Mouse (Mus musculus) MEL-GATA-1-ER (cell line): ENCODE measurements at regions not wholly inside any gene's neighbourhood (a gene's known extent, or its start where the extent isn't known, plus 50 kb on each side); places are given as distances from the start of the nearest gene placed in this dataset.

ENCODE experiments used
- DNase-seq: peaks from one replicate; pipeline ENCODE4 v3.0.0-alpha.2; 2012; ENCODE audit warnings: low read depth; ENCODE audit errors: extremely low read depth

GRCm38 (mm10) chr12:39073289-39074022, 294.3 kb downstream of the Etv1 start:
- no peak for DNase-seq

GRCm38 (mm10) chr12:39086285-39086684, 307.1 kb downstream of the Etv1 start:
- no peak for DNase-seq

GRCm38 (mm10) chr12:39094638-39095230, 315.6 kb downstream of the Etv1 start:
- DNase-seq: no peak

- DNase-seq: no peak
Observed at GRCm38 (mm10) chr12:39123391-39124095, 344.4 kb downstream of the Etv1 start.

GRCm38 (mm10) chr12:39154689-39155088, 375.5 kb downstream of the Etv1 start:
- no peak for DNase-seq

- DNase-seq: no peak
Observed at GRCm38 (mm10) chr12:39176958-39177357, 397.8 kb downstream of the Etv1 start.

GRCm38 (mm10) chr12:39224073-39224472, 444.9 kb downstream of the Etv1 start:
- DNase-seq: no peak

- no peak for DNase-seq
Observed at GRCm38 (mm10) chr12:39256605-39257004, 477.4 kb downstream of the Etv1 start.

- DNase-seq: no peak
Observed at GRCm38 (mm10) chr12:39257571-39257970, 478.4 kb downstream of the Etv1 start.

- no peak for DNase-seq
Observed at GRCm38 (mm10) chr12:39289676-39290075, 510.5 kb downstream of the Etv1 start.

- DNase-seq: no peak
Observed at GRCm38 (mm10) chr12:39301351-39302212, 522.4 kb downstream of the Etv1 start.

- DNase-seq: no peak
Observed at GRCm38 (mm10) chr12:39302213-39302591, 523.0 kb downstream of the Etv1 start.

- no peak for DNase-seq
Observed at GRCm38 (mm10) chr12:39307746-39308145, 528.6 kb downstream of the Etv1 start.

- no peak for DNase-seq
Observed at GRCm38 (mm10) chr12:39309905-39310304, 530.7 kb downstream of the Etv1 start.

GRCm38 (mm10) chr12:39317229-39317628, 538.0 kb downstream of the Etv1 start:
- no peak for DNase-seq

- DNase-seq: no peak
Observed at GRCm38 (mm10) chr12:39321453-39321852, 542.3 kb downstream of the Etv1 start.

- DNase-seq: no peak
Observed at GRCm38 (mm10) chr12:39326157-39326556, 547.0 kb downstream of the Etv1 start.

- no peak for DNase-seq
Observed at GRCm38 (mm10) chr12:39326668-39327299, 547.6 kb downstream of the Etv1 start.

GRCm38 (mm10) chr12:39328377-39328776, 549.2 kb downstream of the Etv1 start:
- no peak for DNase-seq

GRCm38 (mm10) chr12:39339101-39339538, 559.9 kb downstream of the Etv1 start:
- no peak for DNase-seq

GRCm38 (mm10) chr12:39341751-39342271, 562.6 kb downstream of the Etv1 start:
- no peak for DNase-seq
